Mouse (Mus musculus) megakaryocyte, embryonic 14.5 days (primary cell): ENCODE data around the gene Vmn1r219. TPM values are rescaled to one million over a fixed set of nuclear protein-coding genes. Genes with fewer than 3 reads are reported as not detected.
"Not testable (repeated sequence)": the region's sequence is repeated elsewhere in the genome, so short reads cannot be mapped to it uniquely, and the experiment has no call there.

ENCODE experiments used
- H3K27me3 ChIP-seq: replicated peaks from 2 replicates; pipeline ENCODE3; 2012; ENCODE audit warnings: inconsistent platforms
- H3K36me3 ChIP-seq: replicated peaks from 2 replicates; pipeline ENCODE3; 2012; ENCODE audit warnings: low read length, inconsistent platforms, mixed read lengths
- H3K4me1 ChIP-seq: 2 replicates; pipeline ENCODE4 v1.6.1; 2012; ENCODE audit warnings: inconsistent platforms
- H3K4me3 ChIP-seq: replicated peaks from 2 replicates; pipeline ENCODE3; 2012; ENCODE audit warnings: moderate library complexity, mild to moderate bottlenecking, inconsistent platforms
- H3K9me3 ChIP-seq: 2 replicates; pipeline ENCODE4 v1.6.1; 2012; ENCODE audit warnings: inconsistent platforms
- FLI1 ChIP-seq: IDR thresholded peaks from 2 replicates; pipeline ENCODE4 v1.6.1; 2012; ENCODE audit warnings: low read length, inconsistent platforms, mixed read lengths
- GATA1 ChIP-seq: IDR thresholded peaks from 3 replicates; pipeline ENCODE4 v1.6.1; 2012; ENCODE audit warnings: mixed read lengths, low read length, inconsistent platforms, borderline replicate concordance
- polyA plus RNA-seq: library from polyadenylated mRNA; stranded (reverse); fragments of >175 nt; gene quantifications from 2 replicates; pipeline ENCODE4 v1.2.3, GENCODE M21; 2012; ENCODE audit warnings: low replicate concordance; ENCODE audit not compliant: insufficient read depth

Vmn1r219 gene
- polyA plus RNA-seq: 0.07 TPM in 1 of 2 replicates, not detected in the other

DNA sequence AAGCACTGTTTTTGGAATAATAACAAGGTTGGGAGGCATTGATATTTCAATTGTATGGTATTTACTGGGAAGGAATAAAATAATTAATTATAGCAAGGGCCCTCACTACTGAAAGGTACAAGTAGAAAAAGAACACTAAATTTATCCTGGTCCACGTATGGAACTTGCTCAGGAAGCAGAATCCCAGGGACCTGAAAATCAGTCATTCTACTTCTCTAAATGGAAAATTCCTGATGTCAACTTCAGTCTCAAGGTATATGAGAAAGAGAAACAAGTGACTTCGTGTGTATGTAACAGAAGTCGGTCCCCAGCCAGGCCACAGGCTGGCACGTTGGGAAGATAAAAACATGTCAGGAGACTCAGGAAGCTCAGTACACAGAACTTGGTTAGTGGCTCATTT lies at the start of gene Vmn1r219:
TSS of gene Vmn1r219 (plus strand) at position 301 of the 400 bp plus-strand sequence.
- Histone ChIP-seq H3K9me3 (no peaks in the 10 kb centered on the region), H3K4me3 (no peak within 1 kb of the TSS), H3K27me3 (no peaks in the 10 kb centered on the region), H3K4me1 (no peaks in the 10 kb centered on the region), H3K36me3 (no peaks in the 10 kb centered on the region)
- TF ChIP-seq GATA1 (no peak), FLI1 (no peak)

DNA sequence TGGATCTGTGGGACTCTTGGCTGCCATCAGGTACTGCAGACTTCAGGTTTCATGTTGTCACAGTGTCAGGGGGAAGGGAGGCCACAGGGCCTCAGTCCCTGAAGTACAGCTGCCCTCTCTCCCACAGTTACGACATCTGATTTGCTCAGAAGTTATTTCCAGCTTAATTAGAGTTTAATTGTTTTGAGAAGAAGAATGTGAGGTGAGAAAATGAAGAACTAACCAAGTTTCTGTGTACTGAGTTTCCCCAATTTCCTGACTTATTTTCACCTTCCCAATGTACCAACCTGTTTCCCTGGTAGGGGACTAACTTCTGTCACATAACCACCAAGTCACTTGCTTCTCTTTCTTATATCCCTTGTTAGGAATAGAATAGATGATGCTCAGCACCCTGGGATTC lies 41.0 kb upstream of the Vmn1r219 start, which contains the start of gene Vmn1r217:
TSS of gene Vmn1r217 (minus strand) at position 101 of the 400 bp plus-strand sequence.
- not testable (repeated sequence) for H3K4me3 ChIP-seq, H3K27me3 ChIP-seq, H3K36me3 ChIP-seq, H3K9me3 ChIP-seq, H3K4me1 ChIP-seq

GRCm38 (mm10) chr13:23120611-23121010 lies 38.5 kb upstream of the Vmn1r219 start:
- no peak for TF ChIP-seq GATA1
- no peak for TF ChIP-seq FLI1
- H3K4me1 ChIP-seq: no peaks in the 10 kb centered on the region
- no peak overlapping the region for H3K4me3 ChIP-seq
- no peaks in the 10 kb centered on the region for H3K9me3 ChIP-seq
- H3K27me3 ChIP-seq: no peaks in the 10 kb centered on the region
- no peaks in the 10 kb centered on the region for H3K36me3 ChIP-seq

DNA sequence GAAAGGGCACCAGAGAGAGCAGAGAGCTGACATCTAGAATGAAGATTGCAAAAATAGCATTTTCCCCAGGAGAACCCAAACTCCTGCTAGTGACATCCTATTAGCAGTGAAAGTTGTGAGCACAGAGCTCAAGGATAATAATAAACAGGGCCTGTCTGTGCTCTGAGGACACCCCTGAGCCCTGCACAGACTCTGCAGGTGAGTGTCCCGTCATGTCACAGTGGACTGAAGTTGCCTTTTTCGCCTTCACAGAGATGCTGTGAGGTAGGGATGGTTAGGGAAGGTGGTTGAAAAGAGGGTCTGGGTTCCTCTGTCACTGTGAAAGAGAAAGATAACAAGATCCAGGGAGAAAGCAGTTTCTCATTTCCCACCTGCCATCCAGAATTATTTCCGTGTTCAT lies 26.0 kb upstream of the Vmn1r219 start, which contains the start of gene Vmn1r218:
TSS of gene Vmn1r218 (plus strand) at position 57 of the 400 bp plus-strand sequence.
- no peak for TF ChIP-seq FLI1
- no peak for TF ChIP-seq GATA1
- H3K36me3 ChIP-seq: no peaks in the 10 kb centered on the region
- no peaks in the 10 kb centered on the region for H3K4me1 ChIP-seq
- no peaks in the 10 kb centered on the region for H3K27me3 ChIP-seq
- no peak within 1 kb of the TSS for H3K4me3 ChIP-seq
- H3K9me3 ChIP-seq: no peaks in the 10 kb centered on the region

GRCm38 (mm10) chr13:23133501-23133900 lies 25.6 kb upstream of the Vmn1r219 start:
- Histone ChIP-seq H3K4me3 (no peak overlapping the region), H3K4me1 (no peaks in the 10 kb centered on the region), H3K27me3 (no peaks in the 10 kb centered on the region), H3K9me3 (no peaks in the 10 kb centered on the region), H3K36me3 (no peaks in the 10 kb centered on the region)
- TF ChIP-seq GATA1 (no peak), FLI1 (no peak)

- Histone ChIP-seq H3K27me3 (no peaks in the 10 kb centered on the region), H3K36me3 (no peaks in the 10 kb centered on the region), H3K4me3 (no peak overlapping the region), H3K4me1 (no peaks in the 10 kb centered on the region), H3K9me3 (peaks cover 4% of the 10 kb centered on the region)
- TF ChIP-seq GATA1 (no peak), FLI1 (no peak)
Observed at GRCm38 (mm10) chr13:23138880-23139279, 20.2 kb upstream of the Vmn1r219 start.

- no peak overlapping the region for H3K4me3 ChIP-seq
- H3K4me1 ChIP-seq: no peaks in the 10 kb centered on the region
- no peaks in the 10 kb centered on the region for H3K9me3 ChIP-seq
- H3K36me3 ChIP-seq: no peaks in the 10 kb centered on the region
- TF ChIP-seq FLI1: no peak
- TF ChIP-seq GATA1: no peak
- no peaks in the 10 kb centered on the region for H3K27me3 ChIP-seq
Observed at GRCm38 (mm10) chr13:23157848-23158247, 1.3 kb upstream of the Vmn1r219 start.

DNA sequence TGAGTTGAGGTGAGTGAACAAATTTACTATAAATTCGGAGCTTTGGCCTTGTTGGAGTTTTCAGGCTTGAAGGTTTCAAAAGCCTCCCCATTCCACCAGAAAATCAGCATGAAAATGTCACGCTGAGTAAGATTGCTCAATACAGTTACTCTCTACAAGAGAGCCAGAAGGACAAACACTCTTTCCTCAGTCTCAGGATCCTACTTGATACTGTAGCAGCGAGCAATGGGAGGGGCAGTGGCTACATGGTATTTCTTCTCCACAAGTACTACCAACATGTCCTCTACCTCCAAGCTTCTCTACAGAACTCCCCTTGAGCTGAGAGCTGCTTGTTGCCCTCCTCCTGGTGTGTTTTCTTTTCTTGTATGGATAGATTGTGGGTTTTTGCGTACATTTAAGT lies 7.4 kb downstream of the Vmn1r219 start:
- H3K27me3 ChIP-seq, H3K9me3 ChIP-seq, H3K4me1 ChIP-seq, H3K4me3 ChIP-seq, H3K36me3 ChIP-seq: not testable (repeated sequence)

GRCm38 (mm10) chr13:23187875-23188274 lies 28.8 kb downstream of the Vmn1r219 start, which contains the start of gene Vmn1r220:
TSS of gene Vmn1r220 (minus strand) at chr13:23187975.
- TF ChIP-seq GATA1 (no peak), FLI1 (no peak)
- Histone ChIP-seq H3K9me3 (no peaks in the 10 kb centered on the region), H3K4me1 (no peaks in the 10 kb centered on the region), H3K27me3 (no peaks in the 10 kb centered on the region), H3K36me3 (no peaks in the 10 kb centered on the region), H3K4me3 (no peak within 1 kb of the TSS)

GRCm38 (mm10) chr13:23203885-23204284 lies 44.8 kb downstream of the Vmn1r219 start:
- not testable (repeated sequence) for H3K4me1 ChIP-seq, H3K9me3 ChIP-seq, H3K4me3 ChIP-seq, H3K27me3 ChIP-seq, H3K36me3 ChIP-seq

GRCm38 (mm10) chr13:23213827-23214226 lies 54.7 kb downstream of the Vmn1r219 start, which contains the start of gene Vmn1r221:
TSS of gene Vmn1r221 (plus strand) at chr13:23214127.
- not testable (repeated sequence) for H3K4me3 ChIP-seq, H3K36me3 ChIP-seq, H3K9me3 ChIP-seq, H3K27me3 ChIP-seq, H3K4me1 ChIP-seq

Other genes starting within 250 kb of the Vmn1r219 start
- not detected in 2 replicates for gene Vmn1r213, start 151.7 kb upstream of the Vmn1r219 start, polyA plus RNA-seq
- gene Vmn1r214, start 128.9 kb upstream of the Vmn1r219 start, polyA plus RNA-seq: not detected in 2 replicates
- gene Vmn1r215, start 91.3 kb upstream of the Vmn1r219 start, polyA plus RNA-seq: 5.8 TPM in 1 of 2 replicates, not detected in the other
- gene Vmn1r217, start 41.1 kb upstream of the Vmn1r219 start, polyA plus RNA-seq: not detected in 2 replicates
- not detected in 2 replicates for gene Vmn1r218, start 26.2 kb upstream of the Vmn1r219 start, polyA plus RNA-seq
- not detected in 2 replicates for gene Vmn1r220, start 28.7 kb downstream of the Vmn1r219 start, polyA plus RNA-seq
- gene Vmn1r221, start 54.8 kb downstream of the Vmn1r219 start, polyA plus RNA-seq: not detected in 2 replicates
- not detected in 2 replicates for gene Vmn1r222, start 76.6 kb downstream of the Vmn1r219 start, polyA plus RNA-seq
- not detected in 2 replicates for gene Vmn1r223, start 87.8 kb downstream of the Vmn1r219 start, polyA plus RNA-seq
- gene Zfp322a, start 209.9 kb downstream of the Vmn1r219 start, polyA plus RNA-seq: 0.07 TPM in 1 of 2 replicates, not detected in the other